Mouse (Mus musculus) kidney, embryonic 16.5 days (tissue): ENCODE measurements around the gene Dstn. TPM values are rescaled to one million over a fixed set of nuclear protein-coding genes. Genes with fewer than 3 reads are reported as not detected.

Experiments used
- ATAC-seq: fragments of 200-750 bp; cut with Nextera tagmentation; 2 replicates; pipeline ENCODE4 v1.8.0; 2017; ENCODE audit warnings: moderate TSS enrichment; ENCODE audit not compliant: low FRiP score, low TSS enrichment
- H3K27ac ChIP-seq: fragments of 300-500 bp; sonication (generic); 2 replicates; pipeline ENCODE4 v1.5.1; 2014; ENCODE audit warnings: low read length
- H3K27me3 ChIP-seq: fragments of 300-500 bp; sonication (generic); 2 replicates; pipeline ENCODE4 v1.6.1; 2014; ENCODE audit warnings: low read length, control low read depth, mixed read lengths; ENCODE audit not compliant: insufficient read depth
- H3K36me3 ChIP-seq: fragments of 300-500 bp; sonication (generic); 2 replicates; pipeline ENCODE4 v1.6.1; 2014; ENCODE audit warnings: low read length, control low read depth, mixed read lengths; ENCODE audit not compliant: insufficient read depth
- H3K4me1 ChIP-seq: fragments of 300-500 bp; sonication (generic); 2 replicates; pipeline ENCODE4 v1.6.1; 2014; ENCODE audit warnings: low read length, control low read depth, mixed read lengths; ENCODE audit not compliant: insufficient read depth
- H3K4me2 ChIP-seq: fragments of 300-500 bp; sonication (generic); replicated peaks from 2 replicates; pipeline ENCODE4 v1.6.1; 2014; ENCODE audit warnings: low read depth, low read length
- H3K4me3 ChIP-seq: fragments of 300-500 bp; sonication (generic); 2 replicates; pipeline ENCODE4 v1.5.1; 2014; ENCODE audit warnings: mild to moderate bottlenecking, low read length
- H3K9ac ChIP-seq: fragments of 300-500 bp; sonication (generic); replicated peaks from 2 replicates; pipeline ENCODE4 v1.6.1; 2014; ENCODE audit warnings: low read length
- H3K9me3 ChIP-seq: fragments of 300-500 bp; sonication (generic); 2 replicates; pipeline ENCODE4 v1.6.1; 2016; ENCODE audit warnings: low read length, control low read depth
- WGBS: fragments of 180-500 bp; shearing (Covaris S2); extraction: QIAGEN DNeasy Blood & Tissue Kit; methylation state at CpG from one replicate; pipeline ENCODE4 v1.1.7; 2014; 5-methylcytosine and 5-hydroxymethylcytosine counted together
- polyA plus RNA-seq: library from polyadenylated mRNA; unstranded; fragments of >200 nt; fragmentation: Nextera tagmentation; extraction: Ambion mirVana; gene quantifications from 2 replicates; pipeline ENCODE4 v1.2.1, GENCODE M21; 2015

Dstn gene
- polyA plus RNA-seq, 1 experiment from 2014 or later = 471 TPM

GRCm38 (mm10) chr2:143914221-143914620 is 899 bp upstream of the Dstn start:
- H3K36me3 ChIP-seq = no peaks in the 10 kb centered on the region
- ATAC-seq = no peak
- peaks cover 28% of the 10 kb centered on the region for H3K4me1 ChIP-seq
- H3K4me3 ChIP-seq = peak overlapping the region; percentile 90
- WGBS = 4% methylated on average over 10 of the region's 10 CpGs
- no peaks in the 10 kb centered on the region for H3K27me3 ChIP-seq
- peak overlapping the region; percentile 100 for H3K27ac ChIP-seq
- H3K9ac ChIP-seq = peak overlapping the region; percentile 95
- peak overlapping the region; percentile 75 for H3K4me2 ChIP-seq
- no peaks in the 10 kb centered on the region for H3K9me3 ChIP-seq

DNA sequence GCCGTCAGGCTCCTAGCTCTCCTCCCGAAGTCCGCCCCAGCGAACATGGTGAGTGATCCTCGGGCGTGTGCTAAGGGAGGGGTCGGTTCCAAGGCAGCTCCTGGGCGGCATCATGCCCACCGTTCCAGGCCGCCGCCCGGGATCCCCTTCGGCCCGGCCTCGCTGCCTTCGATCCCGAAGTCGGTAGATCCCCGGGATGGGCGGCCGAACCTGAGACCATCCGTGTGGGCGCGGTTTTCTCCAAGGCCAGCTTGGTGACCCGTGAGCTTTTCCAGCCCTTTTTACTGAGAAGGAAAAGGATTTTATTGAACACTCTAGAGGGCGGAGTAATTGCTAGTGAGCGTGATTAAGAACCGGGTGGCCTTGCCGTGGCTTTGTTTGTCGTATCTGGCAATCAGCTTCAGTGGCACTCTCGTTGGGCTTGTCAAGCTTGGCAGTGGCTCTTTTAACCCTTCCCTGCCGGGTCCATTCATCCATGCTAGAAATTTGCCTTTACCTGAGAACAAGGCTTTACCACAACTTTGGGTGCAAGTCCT is 548 bp downstream of the Dstn start:
- no peaks in the 10 kb centered on the region for H3K36me3 ChIP-seq
- peak overlapping the region; percentile 95 for H3K9ac ChIP-seq
- under 1% methylated on average over 32 of the region's 32 CpGs for WGBS
- no peaks in the 10 kb centered on the region for H3K27me3 ChIP-seq
- H3K4me1 ChIP-seq = peaks cover 29% of the 10 kb centered on the region
- H3K4me2 ChIP-seq = peak overlapping the region; percentile 75
- no peaks in the 10 kb centered on the region for H3K9me3 ChIP-seq
- no peak; the same call in 1 of the 2 replicates for ATAC-seq
- H3K27ac ChIP-seq = peak overlapping the region; percentile 100
- peak overlapping the region; percentile 90 for H3K4me3 ChIP-seq

GRCm38 (mm10) chr2:143916229-143916628 is 1.1 kb downstream of the Dstn start:
- ATAC-seq = no peak
- WGBS = 7% methylated on average over 5 of the region's 5 CpGs

GRCm38 (mm10) chr2:143917622-143918021 is 2.5 kb downstream of the Dstn start:
- H3K27me3 ChIP-seq = no peaks in the 10 kb centered on the region
- ATAC-seq = no peak
- H3K36me3 ChIP-seq = no peaks in the 10 kb centered on the region
- peak overlapping the region; percentile 11; the same call in 1 of the 2 replicates for H3K4me2 ChIP-seq
- no peaks in the 10 kb centered on the region for H3K9me3 ChIP-seq
- H3K27ac ChIP-seq = no peak overlapping the region
- H3K9ac ChIP-seq = no peak overlapping the region
- peaks cover 35% of the 10 kb centered on the region for H3K4me1 ChIP-seq
- H3K4me3 ChIP-seq = no peak overlapping the region
- WGBS = 61% methylated on average over 5 of the region's 5 CpGs

More at GRCm38 (mm10) chr2:143916229-143916628, 1.1 kb downstream of the Dstn start:
- Histone ChIP-seq H3K27me3 (no peaks in the 10 kb centered on the region), H3K9ac (peak overlapping the region; percentile 95), H3K4me3 (peak overlapping the region; percentile 90), H3K9me3 (no peaks in the 10 kb centered on the region), H3K27ac (peak overlapping the region; percentile 100), H3K36me3 (no peaks in the 10 kb centered on the region), H3K4me2 (peak overlapping the region; percentile 75), H3K4me1 (peaks cover 34% of the 10 kb centered on the region)

DNA sequence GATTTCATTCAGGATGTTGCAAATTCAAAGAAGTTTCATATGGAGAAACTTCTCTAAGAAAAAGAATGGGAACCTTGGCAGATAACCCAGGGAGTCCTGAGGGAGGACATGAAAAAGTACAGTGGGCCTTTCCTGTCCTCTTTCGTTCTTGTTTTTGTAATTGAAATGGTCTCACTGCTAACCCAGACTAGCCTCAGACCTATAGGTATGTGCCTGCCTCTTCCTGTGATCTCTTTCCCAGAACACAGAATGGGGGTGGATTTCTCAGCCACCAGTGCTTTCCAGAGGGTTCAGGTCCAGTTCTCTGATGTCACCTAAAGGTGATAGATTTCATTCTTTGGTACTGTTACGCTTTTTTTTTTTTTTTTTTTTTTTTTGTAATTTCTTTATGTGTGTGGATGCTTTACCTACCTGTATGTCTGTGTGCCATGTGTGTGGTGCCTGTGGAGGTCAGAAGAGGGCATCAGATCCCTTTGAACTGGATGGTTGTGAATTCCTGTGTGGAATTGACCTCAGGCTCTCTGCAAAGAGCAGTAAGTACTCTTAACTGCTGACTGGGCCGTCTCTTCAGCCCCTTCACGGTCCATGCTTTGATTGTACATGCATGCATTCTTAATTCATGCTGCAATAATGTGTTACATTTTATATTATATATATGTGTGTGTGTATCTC is 3.8 kb downstream of the Dstn start:
- no peak overlapping the region; the same call in 1 of the 2 replicates for H3K4me2 ChIP-seq

DNA sequence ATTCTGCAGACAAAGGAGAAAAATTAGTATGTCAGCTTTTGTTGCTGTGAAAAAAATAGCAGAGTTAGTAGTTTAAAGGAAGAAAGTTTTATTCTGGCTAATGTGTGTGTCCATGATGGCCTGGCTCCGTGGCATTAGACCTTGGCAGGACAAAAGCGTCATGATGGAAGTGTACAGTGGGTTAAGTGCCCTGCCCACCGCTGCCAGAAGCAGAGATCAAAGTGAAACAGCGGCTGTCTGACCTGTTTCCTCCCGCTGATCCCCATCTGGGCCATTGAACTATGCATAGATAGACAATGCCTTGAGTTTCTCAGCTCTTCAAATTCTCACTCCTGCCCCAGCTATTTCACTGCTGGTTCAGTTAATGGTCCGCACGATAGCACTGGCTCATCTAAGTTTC is 9.0 kb downstream of the Dstn start:
- Histone ChIP-seq H3K4me2 (no peak overlapping the region), H3K9me3 (no peaks in the 10 kb centered on the region), H3K9ac (no peak overlapping the region), H3K27ac (no peak overlapping the region), H3K36me3 (no peaks in the 10 kb centered on the region), H3K4me3 (no peak overlapping the region), H3K27me3 (no peaks in the 10 kb centered on the region), H3K4me1 (peaks cover 23% of the 10 kb centered on the region)
- no peak for ATAC-seq
- 29% methylated on average over 7 of the region's 7 CpGs for WGBS

More for the DNA sequence above, 3.8 kb downstream of the Dstn start:
- no peak overlapping the region for H3K27ac ChIP-seq
- no peak for ATAC-seq
- H3K27me3 ChIP-seq = no peaks in the 10 kb centered on the region
- H3K9me3 ChIP-seq = no peaks in the 10 kb centered on the region
- H3K9ac ChIP-seq = no peak overlapping the region
- H3K4me3 ChIP-seq = no peak overlapping the region
- peaks cover 40% of the 10 kb centered on the region for H3K4me1 ChIP-seq
- WGBS = 34% methylated on average over 4 of the region's 4 CpGs
- H3K36me3 ChIP-seq = no peaks in the 10 kb centered on the region

- ATAC-seq = no peak
- Histone ChIP-seq H3K27ac (no peak overlapping the region), H3K27me3 (no peaks in the 10 kb centered on the region), H3K4me1 (peaks cover 20% of the 10 kb centered on the region), H3K4me3 (no peak overlapping the region), H3K9ac (no peak overlapping the region), H3K4me2 (no peak overlapping the region), H3K36me3 (no peaks in the 10 kb centered on the region), H3K9me3 (no peaks in the 10 kb centered on the region)
- 90% methylated on average over 6 of the region's 6 CpGs for WGBS
These were observed 10.7 kb downstream of the Dstn start for GRCm38 (mm10) chr2:143925826-143926225.

GRCm38 (mm10) chr2:143929607-143930311 is 14.6 kb downstream of the Dstn start:
- 70% methylated on average over 3 of the region's 3 CpGs for WGBS

GRCm38 (mm10) chr2:143932340-143932873 is 17.3 kb downstream of the Dstn start:
- Histone ChIP-seq H3K9ac (no peak overlapping the region), H3K4me3 (no peak overlapping the region), H3K4me2 (no peak overlapping the region), H3K27ac (no peak overlapping the region), H3K36me3 (no peaks in the 10 kb centered on the region), H3K4me1 (peaks cover 15% of the 10 kb centered on the region; the same call in 1 of the 2 replicates), H3K27me3 (no peaks in the 10 kb centered on the region), H3K9me3 (no peaks in the 10 kb centered on the region)
- ATAC-seq = no peak
- 66% methylated on average over 12 of the region's 12 CpGs for WGBS

More at GRCm38 (mm10) chr2:143929607-143930311, 14.6 kb downstream of the Dstn start:
- Histone ChIP-seq H3K9me3 (no peaks in the 10 kb centered on the region), H3K36me3 (no peaks in the 10 kb centered on the region), H3K27ac (no peak overlapping the region), H3K27me3 (no peaks in the 10 kb centered on the region), H3K4me1 (peaks cover 11% of the 10 kb centered on the region; the same call in 1 of the 2 replicates), H3K9ac (no peak overlapping the region), H3K4me3 (no peak overlapping the region), H3K4me2 (no peak overlapping the region)
- ATAC-seq = no peak
